Mouse (Mus musculus): ENCODE data around the gene Sema7a.

Gene Sema7a

GRCm38 (mm10) chr9:57985304-57985703 lies 45.4 kb downstream of the Sema7a start:
- no peak for DNase-seq

- DNase-seq = no peak
Measured at GRCm38 (mm10) chr9:57986293-57986692, 46.4 kb downstream of the Sema7a start.

- no peak for DNase-seq
Measured at GRCm38 (mm10) chr9:57988098-57988497, 48.2 kb downstream of the Sema7a start.

GRCm38 (mm10) chr9:57989309-57989708 lies 49.4 kb downstream of the Sema7a start:
- DNase-seq = no peak

GRCm38 (mm10) chr9:57990438-57991110 lies 50.7 kb downstream of the Sema7a start:
- peak; percentile 74 for DNase-seq

GRCm38 (mm10) chr9:57992060-57992459 lies 52.1 kb downstream of the Sema7a start:
- no peak for DNase-seq

- DNase-seq = peak; percentile 14
Measured at GRCm38 (mm10) chr9:57992781-57993591, 53.1 kb downstream of the Sema7a start.

- DNase-seq = peak; percentile 65
Measured at GRCm38 (mm10) chr9:57995282-57995681, 55.4 kb downstream of the Sema7a start.

GRCm38 (mm10) chr9:57997511-57998031 lies 57.7 kb downstream of the Sema7a start:
- no peak for DNase-seq

- peak; percentile 88 for DNase-seq
Measured at GRCm38 (mm10) chr9:57998032-57998659, 58.2 kb downstream of the Sema7a start.

GRCm38 (mm10) chr9:57998685-57999084 lies 58.8 kb downstream of the Sema7a start:
- DNase-seq = no peak

GRCm38 (mm10) chr9:57999676-58000075 lies 59.8 kb downstream of the Sema7a start:
- no peak for DNase-seq

GRCm38 (mm10) chr9:58003272-58003671 lies 63.4 kb downstream of the Sema7a start:
- no peak for DNase-seq

GRCm38 (mm10) chr9:58005753-58006461 lies 66.0 kb downstream of the Sema7a start, which contains the start of gene Cyp11a1:
TSS of gene Cyp11a1 (plus strand) at chr9:58006411.
- no peak for DNase-seq

GRCm38 (mm10) chr9:58008336-58009014 lies 68.6 kb downstream of the Sema7a start:
- DNase-seq = no peak

- DNase-seq = peak; percentile 89
Measured at GRCm38 (mm10) chr9:58009015-58009362, 69.1 kb downstream of the Sema7a start.

- DNase-seq = peak; percentile 35
Measured at GRCm38 (mm10) chr9:58009588-58009987, 69.7 kb downstream of the Sema7a start.

GRCm38 (mm10) chr9:58011027-58011426 lies 71.1 kb downstream of the Sema7a start:
- peak; percentile 59 for DNase-seq

GRCm38 (mm10) chr9:58011552-58011951 lies 71.6 kb downstream of the Sema7a start:
- DNase-seq = no peak

Measured in embryo, embryonic 11 days (tissue).